Mouse (Mus musculus) erythroblast, adult 5-6 weeks (primary cell): Measurements from ENCODE around the gene Msantd2. TPM values are rescaled to one million over a fixed set of nuclear protein-coding genes. Genes with fewer than 3 reads are reported as not detected.

ENCODE experiments used
- ATAC-seq: replicated peaks from 2 replicates; pipeline ENCODE4 v1.8.0; 2016; ENCODE audit warnings: moderate number of reproducible peaks, mild to moderate bottlenecking, moderate TSS enrichment, inconsistent platforms; ENCODE audit not compliant: poor library complexity, low FRiP score, severe bottlenecking
- total RNA-seq, 2 experiments: library from RNA; stranded (forward) in 1 of 2; stranded (reverse) in 1 of 2; fragments of 150-400 nt in 1 of 2; fragments of 200-764, 138-1000 nt in 1 of 2; gene quantifications; 2 replicates each; pipeline versions ENCODE4 v1.2.3 to v1.2.4; 2015 to 2017; ENCODE audit warnings: low replicate concordance in 2 of 2

Gene Msantd2
- total RNA-seq, 2 experiments from 2014 or later = 2.5 to 10.7 TPM

DNA sequence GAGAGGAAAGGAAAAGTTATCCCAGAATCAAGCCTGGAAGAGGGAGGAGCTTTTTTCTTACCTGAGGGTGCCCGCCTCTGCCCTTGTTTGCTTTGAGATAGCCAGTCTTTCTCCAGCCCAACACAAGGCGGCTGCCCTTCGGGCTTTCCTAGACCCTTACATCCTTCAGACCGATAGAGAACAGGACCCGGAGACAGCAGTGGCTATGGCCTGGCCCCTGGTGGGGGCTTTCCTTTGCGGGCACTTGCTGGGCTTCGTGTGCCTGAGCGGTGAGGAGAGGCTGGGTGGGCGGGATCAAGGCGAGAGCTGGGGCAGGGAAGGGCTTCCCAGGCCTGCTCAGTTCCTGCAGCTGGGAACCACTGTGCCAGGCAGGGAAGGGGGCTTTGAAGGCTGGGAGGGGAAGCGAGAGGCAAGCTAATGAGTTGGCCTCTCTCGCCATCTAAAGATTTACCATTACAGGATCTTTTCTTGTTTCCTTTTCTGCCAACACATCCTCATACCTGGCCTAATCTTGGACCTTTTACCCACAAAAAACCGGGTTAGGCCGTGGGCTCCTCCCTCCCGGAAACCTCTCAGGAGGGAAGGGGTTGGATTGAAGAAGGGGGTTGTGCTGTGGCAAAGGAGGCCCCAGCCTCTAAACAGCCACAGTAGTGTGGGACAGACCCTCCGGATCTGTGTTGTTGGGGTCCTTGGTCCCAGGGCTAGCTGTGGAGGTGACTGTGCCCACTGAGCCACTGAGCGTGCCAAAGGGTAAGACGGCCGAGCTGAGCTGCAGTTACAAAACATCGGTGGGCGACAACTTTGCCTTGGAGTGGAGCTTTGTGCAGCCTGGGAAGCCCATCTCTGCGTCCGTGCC, 50.3 kb downstream of the Msantd2 start, which contains the start of gene Vsig2:
Vsig2 (plus strand) TSS at position 86 of the 856 bp plus-strand sequence.
- ATAC-seq = no peak

DNA sequence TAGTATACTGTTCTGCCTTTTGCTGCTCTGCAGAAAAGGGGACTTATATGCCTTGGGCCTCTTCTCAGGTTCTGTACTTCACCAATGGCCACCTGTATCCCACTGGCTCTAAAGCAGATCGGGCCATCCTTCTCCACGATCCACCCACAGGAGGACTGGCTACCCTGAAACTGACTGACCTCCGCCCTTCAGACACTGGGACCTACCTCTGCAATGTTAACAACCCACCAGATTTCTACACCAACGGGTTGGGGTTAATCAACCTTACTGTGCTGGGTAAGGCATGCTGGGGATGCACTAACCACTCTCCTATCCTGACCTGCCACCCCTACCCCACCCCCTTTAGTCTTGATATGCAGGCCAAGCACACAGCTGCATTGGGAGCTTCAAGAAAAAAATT, 51.1 kb downstream of the Msantd2 start:
- ATAC-seq = no peak

DNA sequence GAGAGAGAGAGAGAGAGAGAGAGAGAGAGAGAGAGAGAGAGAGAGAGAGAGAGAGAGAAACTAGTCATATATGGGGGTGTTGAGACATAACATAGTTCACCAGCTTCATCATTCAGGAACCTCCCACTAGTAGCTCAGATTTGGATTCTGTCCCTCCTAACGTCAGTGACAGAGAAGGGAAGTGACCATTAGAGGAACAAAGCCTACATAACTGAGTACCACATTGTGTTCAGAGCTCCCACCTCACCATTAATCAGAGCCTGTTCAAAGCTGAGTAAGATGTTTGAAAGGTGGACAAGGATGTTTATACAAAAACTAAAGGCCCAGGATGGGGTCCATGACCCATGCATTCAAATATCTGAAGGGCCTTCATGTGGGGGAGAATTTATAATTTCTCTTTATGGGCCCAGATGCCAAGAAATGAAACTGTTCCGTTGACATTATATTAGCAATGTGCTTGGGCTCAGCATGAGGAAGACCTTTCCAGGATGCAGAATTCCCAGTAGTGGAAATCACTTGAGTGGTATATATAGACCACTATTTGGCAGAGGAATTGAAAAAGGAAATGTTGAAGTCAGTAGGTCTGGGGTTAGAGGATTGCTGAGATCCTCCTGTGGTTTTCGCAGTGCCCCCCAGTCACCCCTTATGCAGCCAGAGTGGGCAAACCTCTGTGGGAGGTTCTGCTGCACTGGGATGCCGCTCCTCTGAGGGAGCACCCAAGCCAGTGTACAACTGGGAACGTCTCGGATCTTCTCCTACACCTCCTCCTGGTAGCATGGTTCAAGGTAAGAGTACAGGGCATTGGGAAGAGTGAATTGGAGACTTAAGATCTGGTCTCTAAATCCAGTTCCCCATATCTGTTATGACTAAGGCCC, 51.8 kb downstream of the Msantd2 start:
- ATAC-seq = no peak

DNA sequence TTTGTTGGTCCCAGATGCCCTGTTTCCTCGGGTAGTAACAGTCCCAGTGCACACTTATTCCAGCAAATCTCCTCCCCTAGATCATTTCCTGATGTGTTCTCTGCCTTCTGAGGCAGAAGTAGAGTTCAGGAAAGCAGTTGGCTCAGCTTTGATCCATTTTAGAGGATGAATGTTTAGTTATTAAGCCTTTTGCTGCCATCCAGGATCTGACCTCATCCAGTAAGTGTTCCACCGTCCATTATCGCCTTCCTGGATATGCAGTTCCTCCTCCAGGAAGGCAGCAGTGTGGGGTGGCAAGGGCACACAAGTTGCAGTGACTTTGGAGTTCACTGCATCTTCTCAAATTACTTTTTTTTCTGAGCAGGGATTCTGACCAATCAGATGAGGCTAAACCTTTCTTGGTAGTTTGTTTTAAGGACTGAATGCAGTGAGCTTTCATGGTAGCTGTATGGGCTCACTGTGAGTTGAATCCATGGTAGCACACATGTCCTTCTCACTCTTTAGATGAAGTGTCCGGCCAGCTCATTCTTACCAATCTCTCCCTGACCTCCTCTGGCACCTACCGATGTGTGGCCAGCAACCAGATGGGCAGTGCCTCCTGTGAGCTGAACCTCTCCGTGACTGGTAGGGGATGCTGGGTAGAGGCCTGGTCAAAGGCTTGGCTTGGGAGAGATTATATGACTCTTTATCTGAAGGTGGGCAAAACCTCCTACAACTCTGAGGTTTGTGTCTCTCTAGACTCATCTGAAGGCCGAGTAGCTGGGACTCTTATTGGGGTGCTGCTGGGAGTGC, 52.9 kb downstream of the Msantd2 start:
- no peak for ATAC-seq

DNA sequence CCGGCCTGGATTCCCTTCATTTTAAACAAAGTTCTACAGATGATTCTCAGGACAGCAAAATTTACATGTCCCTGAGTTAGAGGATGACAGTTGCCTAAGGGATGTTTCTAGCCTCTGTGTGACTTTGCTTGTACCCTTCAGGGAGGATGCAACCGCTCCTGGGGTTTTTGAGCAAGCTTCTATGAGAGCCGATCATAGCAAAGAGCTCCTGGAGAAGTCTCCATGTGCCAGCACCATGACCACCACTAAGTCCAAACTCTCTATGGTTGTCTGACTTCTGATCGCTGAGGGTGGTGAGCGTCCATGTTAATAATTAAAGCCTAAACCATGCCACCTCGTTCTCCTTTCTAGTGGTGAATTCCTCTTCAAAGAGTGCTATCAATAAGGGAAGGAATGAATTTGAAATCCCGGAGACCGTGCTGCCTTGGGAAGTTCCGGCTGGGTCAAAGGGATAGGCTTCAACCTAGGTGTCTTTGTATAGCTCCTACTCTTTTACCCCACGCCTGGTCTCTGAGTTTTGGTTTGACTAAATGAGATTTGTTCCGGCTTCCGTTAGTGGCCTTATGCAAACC, 54.8 kb downstream of the Msantd2 start:
- ATAC-seq = no peak

DNA sequence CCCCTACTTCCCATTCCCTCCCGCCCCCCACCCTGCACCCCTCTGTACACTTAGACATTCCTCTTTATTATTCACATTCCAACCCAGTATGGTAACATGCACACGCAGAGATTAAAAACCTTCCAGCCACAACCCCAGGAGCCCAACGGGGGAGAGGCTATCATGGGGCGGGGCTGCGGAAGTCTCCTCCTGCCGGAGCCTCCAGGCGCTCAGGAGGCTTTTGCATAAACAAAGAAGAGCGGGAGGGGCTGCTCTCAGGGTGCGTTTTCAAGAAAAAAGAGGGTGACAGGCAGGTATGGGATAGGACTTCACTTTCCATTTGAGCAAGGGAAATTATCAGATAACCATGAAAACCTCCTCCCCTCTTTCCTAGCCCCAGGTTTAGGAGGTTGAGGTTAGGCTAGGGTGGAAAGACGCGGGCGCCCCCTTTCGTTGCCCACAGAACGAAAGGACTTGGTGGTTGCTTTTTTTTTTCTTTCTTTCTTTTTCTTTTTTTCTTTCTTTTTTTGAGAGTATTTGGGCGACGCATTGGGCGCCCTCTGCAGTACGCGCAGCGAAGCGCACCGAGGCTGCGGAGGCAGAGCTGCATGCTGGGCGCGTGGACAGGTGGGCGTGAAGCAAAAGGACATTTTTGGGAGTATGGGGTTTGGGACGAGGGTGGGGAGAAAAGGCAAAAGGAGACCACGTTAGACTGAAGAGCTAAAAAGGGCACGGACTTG, 55.5 kb downstream of the Msantd2 start:
- ATAC-seq = no peak

DNA sequence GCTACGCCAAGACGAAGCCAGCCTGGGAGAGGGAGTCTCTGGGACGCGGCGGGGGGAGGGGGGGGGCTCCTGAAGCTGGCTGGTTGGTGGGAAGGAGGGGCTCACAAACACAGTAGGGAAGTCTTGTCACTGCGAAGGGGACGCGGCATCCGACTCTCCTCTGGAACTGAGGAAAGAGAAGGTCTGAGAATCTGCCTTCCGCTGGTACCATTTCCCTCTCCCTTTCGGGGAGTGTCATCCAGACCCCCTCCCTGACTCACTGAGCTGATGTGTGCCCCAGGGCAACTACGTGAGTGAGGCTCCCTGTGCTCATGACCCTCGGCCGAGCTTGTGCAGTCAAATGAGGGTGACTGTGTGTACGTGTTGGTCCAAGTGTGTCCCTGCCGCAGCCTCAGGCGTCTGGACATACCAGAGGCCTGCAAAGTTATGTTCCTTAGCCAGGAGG, 56.1 kb downstream of the Msantd2 start:
- no peak for ATAC-seq

DNA sequence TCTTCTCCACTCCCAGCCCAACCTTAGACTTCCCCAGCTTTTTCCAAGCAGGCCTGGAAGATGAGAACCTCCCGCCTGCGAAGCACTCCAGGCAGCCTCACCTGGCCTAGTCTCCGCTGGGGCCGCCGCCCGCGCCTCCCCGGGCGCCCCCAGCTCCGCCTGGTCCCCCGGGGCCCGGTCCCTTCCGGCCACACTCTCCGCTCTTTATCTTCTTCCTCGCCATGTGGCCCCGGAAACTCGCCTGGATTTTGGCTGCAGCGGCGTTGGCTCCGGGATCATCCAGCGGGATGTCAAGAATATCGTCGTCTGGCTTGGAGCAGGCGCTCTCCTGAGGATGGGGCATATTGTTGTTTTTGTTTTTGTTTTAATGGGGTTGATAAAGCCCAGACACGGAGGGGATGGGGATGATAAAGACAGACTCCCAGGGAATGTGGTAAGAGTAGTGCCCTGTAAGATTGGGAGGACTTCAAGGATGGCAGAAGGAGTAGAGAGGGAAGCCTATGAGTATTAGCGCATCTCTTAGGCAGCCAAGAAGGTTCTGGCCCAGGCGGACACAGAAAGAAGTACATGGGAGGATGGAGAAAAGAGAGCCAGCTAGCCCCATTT, 56.8 kb downstream of the Msantd2 start:
- no peak for ATAC-seq

DNA sequence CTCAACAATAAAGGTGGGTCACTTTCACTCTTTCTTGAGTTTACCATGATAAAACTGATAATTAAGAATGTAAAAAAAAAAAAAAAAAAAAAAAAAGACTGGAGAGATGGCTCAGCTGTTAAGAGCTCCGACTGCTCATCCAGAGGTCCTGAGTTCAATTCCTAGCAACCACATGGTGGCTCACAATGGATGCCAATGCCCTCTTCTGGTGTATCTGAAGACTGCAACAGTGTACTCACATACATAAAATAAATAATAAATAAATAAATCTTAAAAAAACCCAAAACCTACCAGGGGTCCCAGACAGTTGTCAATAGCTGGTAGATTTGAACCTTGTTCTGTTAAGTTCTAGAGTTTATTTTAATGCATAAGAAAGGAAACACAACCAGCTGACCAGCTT, 57.8 kb downstream of the Msantd2 start:
- ATAC-seq = no peak

DNA sequence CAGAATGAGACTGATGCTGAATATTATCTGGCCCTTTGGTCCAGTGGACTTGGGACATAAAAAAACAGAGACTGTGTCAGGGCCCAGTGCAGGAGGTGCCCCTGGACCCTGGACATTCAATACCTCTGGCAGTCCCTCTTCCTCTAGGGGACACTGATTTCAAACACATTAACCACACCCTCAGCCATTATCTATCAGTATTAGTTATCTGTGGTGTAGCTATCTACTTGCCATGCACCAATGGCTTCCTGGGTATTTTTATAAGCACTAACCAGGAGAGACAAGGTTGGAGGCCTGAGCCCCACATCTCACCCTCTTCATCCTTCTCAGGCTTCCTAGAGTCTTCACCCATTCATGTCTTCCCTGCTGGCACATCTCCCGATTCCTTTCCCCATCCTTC, 61.3 kb downstream of the Msantd2 start:
- ATAC-seq = no peak

DNA sequence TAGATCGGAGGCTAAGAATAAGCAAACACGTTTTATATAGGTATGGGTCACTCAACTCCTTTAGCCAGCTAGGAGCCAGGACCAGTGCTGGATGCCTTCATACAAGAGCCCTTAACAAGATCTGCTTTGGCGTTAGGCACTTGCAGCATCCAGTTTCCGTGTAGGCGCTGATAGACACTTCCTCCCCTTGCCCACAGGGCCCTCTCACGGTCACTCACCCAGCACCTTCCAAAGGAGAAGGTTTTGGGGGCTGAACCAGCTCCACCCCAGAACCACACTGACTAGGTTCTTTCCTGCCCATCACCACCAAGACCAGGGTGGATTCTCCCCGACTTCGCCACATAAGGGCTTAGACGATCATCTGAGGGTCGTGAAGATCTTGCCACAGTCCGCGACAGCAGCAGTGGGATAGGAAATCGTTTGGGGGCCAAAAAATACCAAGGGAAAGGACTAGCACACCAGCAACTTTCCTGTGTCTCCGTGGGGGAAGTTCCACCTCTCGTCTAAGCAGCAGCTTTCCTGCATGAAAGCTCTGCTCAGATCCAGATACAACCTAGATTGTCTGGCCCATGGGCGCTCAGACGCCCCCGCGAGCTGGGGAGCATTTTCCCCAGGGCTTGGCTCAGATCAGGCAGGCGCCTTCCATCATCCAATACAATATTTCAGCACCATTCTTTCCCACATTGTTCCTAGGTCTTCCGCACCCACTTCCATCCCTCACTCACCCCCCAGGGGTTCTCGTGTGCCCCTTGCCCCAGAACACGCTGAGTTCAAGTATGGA, 62.8 kb downstream of the Msantd2 start:
- ATAC-seq = no peak

DNA sequence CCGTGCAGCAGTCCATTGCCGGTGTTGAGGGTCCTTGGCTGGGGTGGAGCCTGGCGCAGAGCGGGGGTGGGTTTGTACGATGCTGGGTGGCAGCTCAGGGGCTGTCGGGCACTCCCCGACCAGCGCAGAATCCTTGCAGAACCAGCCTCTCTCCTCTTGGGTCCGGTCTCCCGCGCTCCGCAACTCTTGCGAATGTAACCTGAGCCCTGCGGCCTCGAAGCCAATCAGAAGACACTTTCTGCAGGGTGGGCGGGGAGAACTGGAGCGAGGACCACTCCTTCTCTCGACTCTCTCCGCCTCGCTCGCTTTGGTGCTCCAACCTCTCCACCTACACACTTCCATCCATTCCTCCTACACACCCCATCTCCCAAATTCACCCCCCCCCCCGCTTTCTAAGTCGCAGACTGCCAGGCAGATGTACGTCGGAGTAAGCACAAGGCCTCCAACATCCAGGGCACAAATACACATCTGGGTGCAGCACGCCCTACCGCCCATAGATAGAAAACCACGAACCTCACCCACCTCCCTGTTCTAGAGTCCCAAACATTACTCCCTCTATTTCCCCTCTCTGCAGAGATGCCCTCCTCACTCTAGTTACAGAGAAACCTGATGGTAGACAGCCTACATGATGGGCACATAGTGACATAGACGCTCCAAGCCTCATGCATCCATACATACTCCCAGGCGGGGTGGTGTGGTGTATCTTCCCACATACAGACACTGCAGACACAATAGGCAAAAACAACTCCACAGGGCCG, 63.6 kb downstream of the Msantd2 start, which contains the start of gene Nrgn:
Nrgn (minus strand) TSS at position 369 of the 758 bp plus-strand sequence.
- ATAC-seq = peak; percentile 92

DNA sequence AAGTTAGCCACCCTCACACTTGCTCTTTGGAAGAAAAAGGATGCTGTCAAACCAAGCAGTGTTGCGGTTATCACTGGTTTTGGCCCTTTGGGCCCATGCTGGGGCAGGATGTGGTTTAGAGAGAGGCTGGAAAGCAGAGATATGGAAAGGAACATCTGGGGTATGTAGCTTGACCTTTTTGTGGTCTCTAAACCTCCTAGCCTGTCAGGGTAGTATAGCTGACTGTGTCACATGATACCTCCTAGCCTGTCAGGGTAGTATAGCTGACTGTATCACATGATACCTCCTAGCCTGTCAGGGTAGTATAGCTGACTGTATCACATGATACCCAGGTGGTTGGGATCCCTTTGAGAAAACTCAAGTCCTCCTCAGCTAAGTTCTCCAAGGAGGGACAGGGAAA, 65.2 kb downstream of the Msantd2 start:
- ATAC-seq = no peak

DNA sequence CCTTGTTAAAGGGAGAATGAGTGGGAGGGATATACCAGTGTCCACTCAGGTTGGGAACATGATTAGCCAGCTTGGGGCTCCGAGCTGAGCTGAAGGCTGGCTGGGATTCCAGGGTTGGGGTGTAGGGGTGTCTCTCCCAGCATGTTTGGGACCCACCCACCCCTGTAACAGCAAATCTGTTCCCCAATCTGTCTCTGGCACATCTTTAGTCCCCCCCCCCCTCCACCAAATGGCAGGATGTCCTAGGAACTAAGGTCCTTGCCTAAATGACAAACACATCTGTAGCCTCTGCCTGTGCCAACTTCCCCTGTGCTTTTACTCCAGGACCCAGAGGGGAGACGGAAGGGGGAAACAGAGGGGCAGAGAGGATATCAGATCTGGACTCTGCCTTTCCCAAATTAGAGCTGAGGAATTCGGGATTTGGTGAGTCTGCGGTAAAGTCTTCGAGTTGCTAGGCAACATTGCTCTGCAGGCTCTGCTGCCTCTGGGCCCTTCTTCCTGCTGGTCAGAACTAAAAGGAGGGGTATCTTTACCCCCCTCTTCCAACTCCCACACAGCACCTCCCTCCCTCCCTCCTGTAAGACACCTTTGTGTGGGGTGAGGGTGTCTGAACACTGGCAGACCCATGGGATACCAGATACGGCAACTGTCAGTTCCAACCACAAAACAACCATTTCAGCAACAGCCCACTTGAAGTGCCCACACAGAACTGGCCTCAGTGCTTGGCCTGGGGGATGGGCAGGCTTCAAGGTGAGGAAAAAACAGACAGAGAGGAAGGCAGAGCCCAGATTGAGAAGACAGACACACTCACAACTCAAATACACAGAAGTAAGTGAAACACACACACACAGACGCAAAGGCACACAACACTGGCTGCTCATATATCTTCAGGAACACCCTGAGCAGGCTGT, 66.0 kb downstream of the Msantd2 start, which contains the start of gene Siae:
Siae (plus strand) TSS at position 861 of the 911 bp plus-strand sequence.
- no peak for ATAC-seq

DNA sequence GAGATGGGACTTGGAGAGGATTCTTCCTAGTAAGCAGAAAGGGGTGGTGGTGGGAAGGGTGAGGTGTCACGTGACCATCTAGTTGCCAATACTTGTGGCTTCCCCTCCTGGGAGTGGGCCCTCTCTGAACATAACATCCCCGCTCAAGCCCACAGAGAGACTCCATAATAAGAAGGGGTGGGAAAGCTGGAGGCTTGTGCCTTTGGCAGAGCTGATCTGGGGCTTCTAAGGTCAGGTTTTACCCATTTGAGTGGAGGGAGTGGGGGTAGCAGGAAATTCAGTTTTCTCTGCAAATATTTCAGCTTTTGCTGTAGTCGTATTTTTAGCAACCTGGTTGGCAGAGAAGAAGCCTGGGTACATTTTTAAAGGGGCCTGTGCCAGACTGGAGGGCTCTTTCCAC, 67.2 kb downstream of the Msantd2 start:
- ATAC-seq = no peak

DNA sequence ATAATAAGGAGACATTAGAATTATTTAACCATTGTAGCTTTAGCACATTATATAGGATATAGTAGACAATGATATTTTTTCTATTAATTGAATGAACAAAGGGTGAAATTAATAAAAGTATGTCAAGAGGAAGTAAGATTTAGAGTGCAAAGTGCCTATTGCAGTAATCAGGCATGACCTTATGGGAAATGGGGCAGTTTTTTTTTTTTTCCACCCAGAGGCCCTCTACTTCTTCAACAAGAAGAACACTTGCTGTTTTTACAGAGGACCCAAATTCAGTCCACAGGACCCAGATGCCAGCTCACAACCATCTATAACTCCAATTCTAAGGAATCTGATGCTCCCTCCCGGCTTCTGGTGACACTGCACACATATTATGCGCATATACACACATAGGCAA, 71.5 kb downstream of the Msantd2 start:
- ATAC-seq = no peak
